Mouse (Mus musculus): ENCODE measurements around the gene Eif2ak1. TPM values are rescaled to one million over a fixed set of nuclear protein-coding genes. Genes with fewer than 3 reads are reported as not detected.

Gene Eif2ak1
- polyA plus RNA-seq, 1 experiment from 2014 or later = 34.6 TPM

DNA sequence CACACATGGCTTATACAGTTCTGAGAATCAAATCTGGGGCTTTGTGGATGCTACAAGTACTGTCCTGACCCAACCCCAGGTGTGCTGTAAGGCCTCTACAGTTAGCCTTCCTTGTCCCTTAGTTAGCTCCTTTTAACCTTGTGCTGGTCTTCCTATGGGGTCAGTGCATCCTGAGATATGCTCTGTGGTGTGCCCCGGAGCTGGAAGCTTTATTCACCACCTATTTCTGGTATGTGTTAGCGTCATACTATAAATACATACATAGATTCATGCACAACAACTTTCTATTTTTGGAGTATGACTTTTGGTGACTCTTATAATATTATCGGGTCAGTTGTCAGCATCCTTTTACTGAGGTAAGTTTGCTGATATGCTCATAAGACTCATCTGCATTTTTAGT, 67.7 kb downstream of the Eif2ak1 start:
- Histone ChIP-seq H3K4me2 (ENCODE audit: low read length) (no peak overlapping the region), H3K4me3 (ENCODE audit: low read depth, low read length) (no peak overlapping the region), H3K9ac (ENCODE audit: low read length) (no peak overlapping the region), H3K36me3 (ENCODE audit: control insufficient read depth, insufficient read depth, low read length) (peaks cover 97% of the 10 kb centered on the region), H3K4me1 (replicated peaks; ENCODE audit: control insufficient read depth, insufficient read depth, low read length) (no peaks in the 10 kb centered on the region), H3K27ac (ENCODE audit: low read depth) (no peak overlapping the region), H3K27me3 (replicated peaks; ENCODE audit: control insufficient read depth, insufficient read depth, low read length) (no peaks in the 10 kb centered on the region), H3K9me3 (ENCODE audit: control insufficient read depth, low read length) (0 out of 2 replicates have a peak, but pooled peaks cover 4% of the 10 kb centered on the region)
- no peak for ATAC-seq (replicated peaks; ENCODE audit: low FRiP score, low TSS enrichment, low read depth)
- 96% methylated on average over 3 of the region's 3 CpGs for WGBS
- no peak for DNase-seq (ENCODE audit: low spot score)

GRCm38 (mm10) chr5:143890741-143891140, 73.2 kb downstream of the Eif2ak1 start:
- 0 out of 2 replicates have a peak, but pooled peaks cover 3% of the 10 kb centered on the region for H3K9me3 ChIP-seq (ENCODE audit: control insufficient read depth, low read length)
- H3K27me3 ChIP-seq (replicated peaks; ENCODE audit: control insufficient read depth, insufficient read depth, low read length) = no peaks in the 10 kb centered on the region
- no peak overlapping the region for H3K4me2 ChIP-seq (ENCODE audit: low read length)
- no peak; the same call in 1 of the 2 replicates for ATAC-seq (replicated peaks; ENCODE audit: low FRiP score, low TSS enrichment, low read depth)
- no peak overlapping the region for H3K9ac ChIP-seq (ENCODE audit: low read length)
- WGBS = 47% methylated on average over 6 of the region's 6 CpGs
- H3K4me3 ChIP-seq (ENCODE audit: low read depth, low read length) = no peak overlapping the region
- H3K4me1 ChIP-seq (replicated peaks; ENCODE audit: control insufficient read depth, insufficient read depth, low read length) = no peaks in the 10 kb centered on the region
- no peak for DNase-seq (ENCODE audit: low spot score)
- peaks cover 66% of the 10 kb centered on the region for H3K36me3 ChIP-seq (ENCODE audit: control insufficient read depth, insufficient read depth, low read length)
- no peak overlapping the region for H3K27ac ChIP-seq (ENCODE audit: low read depth)

DNA sequence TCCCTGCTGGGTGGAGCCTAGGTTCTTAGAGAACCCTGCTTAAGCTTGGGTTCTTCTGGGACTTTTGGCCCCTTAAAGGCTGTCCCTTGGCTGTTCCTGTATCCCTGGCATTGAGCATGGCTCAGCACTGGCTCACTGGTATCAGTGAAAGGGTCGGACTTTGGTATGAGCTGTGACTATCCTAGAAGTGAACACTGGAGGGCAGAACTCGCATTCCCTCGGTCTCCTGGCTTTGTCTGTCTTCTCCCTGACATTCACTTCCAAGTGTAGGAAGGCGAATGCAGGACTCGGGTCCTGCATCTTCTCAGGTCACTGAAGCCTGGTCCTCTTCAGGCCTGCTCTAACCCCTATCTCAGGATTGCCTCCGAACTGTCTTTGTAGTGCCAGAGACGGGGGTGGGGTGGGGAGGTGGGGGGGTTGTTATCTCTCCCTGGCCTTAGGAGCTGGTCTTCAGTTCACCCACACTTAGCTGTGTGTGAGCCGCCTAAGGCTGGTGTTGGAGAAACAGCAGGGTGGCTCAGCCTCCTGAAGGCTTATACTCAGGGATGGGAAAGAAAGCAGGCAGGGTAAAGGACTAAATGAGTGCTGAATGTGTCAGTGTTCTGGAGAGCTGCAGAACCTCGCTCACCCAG, 74.8 kb downstream of the Eif2ak1 start:
- Histone ChIP-seq H3K9me3 (ENCODE audit: control insufficient read depth, low read length) (no peaks in the 10 kb centered on the region), H3K4me1 (replicated peaks; ENCODE audit: control insufficient read depth, insufficient read depth, low read length) (no peaks in the 10 kb centered on the region), H3K9ac (ENCODE audit: low read length) (no peak overlapping the region), H3K27me3 (replicated peaks; ENCODE audit: control insufficient read depth, insufficient read depth, low read length) (no peaks in the 10 kb centered on the region), H3K4me3 (ENCODE audit: low read depth, low read length) (no peak overlapping the region), H3K36me3 (ENCODE audit: control insufficient read depth, insufficient read depth, low read length) (peaks cover 60% of the 10 kb centered on the region), H3K27ac (ENCODE audit: low read depth) (no peak overlapping the region), H3K4me2 (ENCODE audit: low read length) (no peak overlapping the region)
- 71% methylated on average over 9 of the region's 9 CpGs for WGBS
- DNase-seq (ENCODE audit: low spot score) = no peak
- no peak for ATAC-seq (replicated peaks; ENCODE audit: low FRiP score, low TSS enrichment, low read depth)

DNA sequence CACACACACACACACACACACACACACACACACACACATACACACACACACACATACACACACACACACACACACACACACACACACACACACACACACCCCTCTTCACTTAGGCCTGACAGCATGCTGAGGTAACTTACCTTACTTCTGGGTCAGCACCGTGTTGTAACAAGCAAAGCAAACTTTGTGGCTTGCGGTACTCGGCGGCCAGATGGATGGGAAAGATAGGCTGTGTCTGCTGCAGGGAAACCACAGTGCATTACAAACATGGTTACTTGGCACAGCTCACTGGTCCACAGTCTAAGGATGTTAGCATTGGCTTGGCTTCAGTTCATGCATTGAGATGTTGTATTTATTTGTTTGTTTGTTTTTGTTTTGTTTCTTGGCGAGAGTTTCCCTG, 75.8 kb downstream of the Eif2ak1 start:
- H3K9ac ChIP-seq (ENCODE audit: low read length) = no peak overlapping the region
- no peaks in the 10 kb centered on the region for H3K9me3 ChIP-seq (ENCODE audit: control insufficient read depth, low read length)
- no peak for DNase-seq (ENCODE audit: low spot score)
- no peak overlapping the region for H3K4me2 ChIP-seq (ENCODE audit: low read length)
- no peak for ATAC-seq (replicated peaks; ENCODE audit: low FRiP score, low TSS enrichment, low read depth)
- peaks cover 60% of the 10 kb centered on the region for H3K36me3 ChIP-seq (ENCODE audit: control insufficient read depth, insufficient read depth, low read length)
- H3K4me1 ChIP-seq (replicated peaks; ENCODE audit: control insufficient read depth, insufficient read depth, low read length) = no peaks in the 10 kb centered on the region
- H3K4me3 ChIP-seq (ENCODE audit: low read depth, low read length) = no peak overlapping the region
- H3K27me3 ChIP-seq (replicated peaks; ENCODE audit: control insufficient read depth, insufficient read depth, low read length) = no peaks in the 10 kb centered on the region
- WGBS = 79% methylated on average over 5 of the region's 5 CpGs
- H3K27ac ChIP-seq (ENCODE audit: low read depth) = no peak overlapping the region

DNA sequence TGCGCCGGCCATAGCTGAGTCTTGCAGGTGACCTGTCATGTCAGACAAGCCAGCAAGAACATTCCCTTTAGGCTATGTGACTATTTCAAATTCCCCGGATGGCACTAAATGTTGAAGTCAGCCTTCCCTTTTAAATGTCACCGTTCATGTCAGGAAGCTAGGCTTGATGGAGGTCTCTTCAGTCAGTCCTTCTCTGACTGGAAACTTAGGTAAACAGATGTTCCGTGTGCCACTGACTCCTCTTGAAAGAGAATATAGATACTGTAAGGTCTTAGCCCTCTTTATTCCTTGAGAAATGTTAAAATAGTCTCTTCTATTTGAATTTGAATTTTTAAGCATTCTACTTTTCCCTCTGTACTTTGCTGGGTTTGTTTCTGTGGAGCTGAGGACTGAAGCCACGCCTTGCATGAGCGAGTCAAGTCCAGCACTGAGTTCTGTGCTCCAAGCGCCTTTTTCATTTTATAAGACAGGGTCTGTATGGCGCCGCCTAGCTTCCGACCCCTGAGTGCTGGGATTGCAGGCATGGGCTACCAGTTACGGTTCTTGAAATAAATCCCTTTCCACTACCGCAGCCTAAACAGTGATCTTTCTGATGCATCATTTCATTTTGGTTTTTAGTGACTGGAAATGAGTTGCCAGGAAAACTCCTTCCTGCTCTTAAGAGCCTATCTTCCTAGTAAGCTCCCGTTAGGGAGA, 80.2 kb downstream of the Eif2ak1 start, which contains the start of gene Ankrd61:
TSS of gene Ankrd61 (minus strand) at position 51 of the 696 bp plus-strand sequence.
- H3K27ac ChIP-seq (ENCODE audit: low read depth) = no peak within 1 kb of the TSS
- no peak for ATAC-seq (replicated peaks; ENCODE audit: low FRiP score, low TSS enrichment, low read depth)
- no peaks in the 10 kb centered on the region for H3K4me1 ChIP-seq (replicated peaks; ENCODE audit: control insufficient read depth, insufficient read depth, low read length)
- DNase-seq (ENCODE audit: low spot score) = no peak
- WGBS = 87% methylated on average over 14 of the region's 14 CpGs
- H3K4me2 ChIP-seq (ENCODE audit: low read length) = no peak within 1 kb of the TSS
- no peaks in the 10 kb centered on the region for H3K27me3 ChIP-seq (replicated peaks; ENCODE audit: control insufficient read depth, insufficient read depth, low read length)
- no peak within 1 kb of the TSS for H3K9ac ChIP-seq (ENCODE audit: low read length)
- H3K9me3 ChIP-seq (ENCODE audit: control insufficient read depth, low read length) = no peaks in the 10 kb centered on the region
- no peak within 1 kb of the TSS for H3K4me3 ChIP-seq (ENCODE audit: low read depth, low read length)
- H3K36me3 ChIP-seq (ENCODE audit: control insufficient read depth, insufficient read depth, low read length) = peaks cover 70% of the 10 kb centered on the region

GRCm38 (mm10) chr5:143902111-143902510, 84.5 kb downstream of the Eif2ak1 start:
- H3K4me2 ChIP-seq (ENCODE audit: low read length) = no peak overlapping the region
- H3K4me3 ChIP-seq (ENCODE audit: low read depth, low read length) = no peak overlapping the region
- no peak overlapping the region for H3K27ac ChIP-seq (ENCODE audit: low read depth)
- no peaks in the 10 kb centered on the region for H3K9me3 ChIP-seq (ENCODE audit: control insufficient read depth, low read length)
- no peaks in the 10 kb centered on the region for H3K4me1 ChIP-seq (replicated peaks; ENCODE audit: control insufficient read depth, insufficient read depth, low read length)
- no peak overlapping the region for H3K9ac ChIP-seq (ENCODE audit: low read length)
- DNase-seq (ENCODE audit: low spot score) (no peak), ATAC-seq (replicated peaks; ENCODE audit: low FRiP score, low TSS enrichment, low read depth) (no peak)
- 85% methylated on average over 3 of the region's 3 CpGs for WGBS
- peaks cover 91% of the 10 kb centered on the region for H3K36me3 ChIP-seq (ENCODE audit: control insufficient read depth, insufficient read depth, low read length)
- H3K27me3 ChIP-seq (replicated peaks; ENCODE audit: control insufficient read depth, insufficient read depth, low read length) = no peaks in the 10 kb centered on the region

- H3K27ac ChIP-seq (ENCODE audit: low read depth) = no peak overlapping the region
- H3K9me3 ChIP-seq (ENCODE audit: control insufficient read depth, low read length) = no peaks in the 10 kb centered on the region
- DNase-seq (ENCODE audit: low spot score) = no peak
- WGBS = 86% methylated on average over 4 of the region's 4 CpGs
- H3K4me2 ChIP-seq (ENCODE audit: low read length) = no peak overlapping the region
- ATAC-seq (replicated peaks; ENCODE audit: low FRiP score, low TSS enrichment, low read depth) = no peak
- no peak overlapping the region for H3K9ac ChIP-seq (ENCODE audit: low read length)
- peaks cover 82% of the 10 kb centered on the region for H3K36me3 ChIP-seq (ENCODE audit: control insufficient read depth, insufficient read depth, low read length)
- H3K4me1 ChIP-seq (replicated peaks; ENCODE audit: control insufficient read depth, insufficient read depth, low read length) = peaks cover 7% of the 10 kb centered on the region; the same call in 1 of the 2 replicates
- H3K4me3 ChIP-seq (ENCODE audit: low read depth, low read length) = no peak overlapping the region
- no peaks in the 10 kb centered on the region for H3K27me3 ChIP-seq (replicated peaks; ENCODE audit: control insufficient read depth, insufficient read depth, low read length)
Observed at GRCm38 (mm10) chr5:143903813-143904212, 86.2 kb downstream of the Eif2ak1 start.

DNA sequence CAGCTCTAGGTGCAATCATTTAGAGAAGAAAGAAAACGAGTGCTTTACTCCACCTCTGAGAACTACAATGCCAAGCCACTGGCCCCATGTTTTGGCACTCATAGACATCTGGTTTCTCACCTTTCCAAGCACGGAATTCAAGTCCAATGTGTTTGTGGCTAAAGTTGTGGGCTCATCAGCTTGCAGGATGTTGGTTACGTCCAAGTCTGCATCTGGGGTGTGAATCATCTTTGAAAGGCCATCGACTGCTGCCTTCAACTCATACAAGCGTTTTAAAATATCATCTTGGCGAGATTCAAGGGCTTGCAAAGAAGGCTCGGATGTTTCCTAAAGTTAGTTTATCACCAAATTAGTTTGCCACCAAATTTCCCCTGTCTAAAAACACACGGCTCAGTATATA, 88.8 kb downstream of the Eif2ak1 start:
- H3K4me2 ChIP-seq (ENCODE audit: low read length) = no peak overlapping the region
- ATAC-seq (replicated peaks; ENCODE audit: low FRiP score, low TSS enrichment, low read depth) (no peak), DNase-seq (ENCODE audit: low spot score) (no peak)
- H3K4me3 ChIP-seq (ENCODE audit: low read depth, low read length) = no peak overlapping the region
- WGBS = 86% methylated on average over 8 of the region's 8 CpGs
- no peaks in the 10 kb centered on the region for H3K27me3 ChIP-seq (replicated peaks; ENCODE audit: control insufficient read depth, insufficient read depth, low read length)
- peaks cover 11% of the 10 kb centered on the region for H3K4me1 ChIP-seq (replicated peaks; ENCODE audit: control insufficient read depth, insufficient read depth, low read length)
- no peak overlapping the region for H3K27ac ChIP-seq (ENCODE audit: low read depth)
- peaks cover 56% of the 10 kb centered on the region for H3K36me3 ChIP-seq (ENCODE audit: control insufficient read depth, insufficient read depth, low read length)
- H3K9ac ChIP-seq (ENCODE audit: low read length) = no peak overlapping the region
- H3K9me3 ChIP-seq (ENCODE audit: control insufficient read depth, low read length) = no peaks in the 10 kb centered on the region

Measured in intestine, embryonic 14.5 days (tissue).